Mouse (Mus musculus) cerebellum, adult (tissue): Measurements from ENCODE around the gene Gm8871.
"Not testable (repeated sequence)": the region's sequence is repeated elsewhere in the genome, so short reads cannot be mapped to it uniquely, and the experiment has no call there.

ENCODE experiments used
- ATAC-seq: cut with Nextera tagmentation; 2 replicates; pipeline ENCODE4 v1.9.2; 2017; ENCODE audit warnings: mild to moderate bottlenecking, moderate library complexity, mixed read lengths; ENCODE audit not compliant: insufficient number of reproducible peaks, low FRiP score, low TSS enrichment

Gm8871 gene

DNA sequence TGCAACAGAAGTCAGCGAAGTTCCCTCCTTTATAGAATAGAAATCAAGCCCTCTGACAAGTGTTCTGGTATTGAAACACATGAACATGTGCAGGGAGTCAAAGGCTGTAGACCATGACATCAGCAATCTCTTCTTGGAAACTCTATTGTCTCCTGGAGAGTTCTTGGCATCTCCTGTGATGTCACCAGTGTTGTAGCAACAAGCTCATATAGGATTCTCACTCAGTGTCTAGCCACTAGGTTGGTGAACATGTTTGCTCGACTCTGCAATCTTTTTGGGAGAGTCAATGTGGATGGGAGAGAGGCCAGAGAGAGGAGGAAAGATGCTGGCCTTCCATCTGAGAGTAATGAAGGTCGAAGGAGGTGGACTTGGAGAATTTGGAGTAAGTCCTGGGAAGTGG, at the start of gene Gm8871, which contains the start of gene Gm8857:
TSS of gene Gm8871 (plus strand) at position 301 of the 400 bp plus-strand sequence.
TSS of gene Gm8857 (plus strand) at position 303 of the 400 bp plus-strand sequence.
- not testable (repeated sequence) for ATAC-seq

DNA sequence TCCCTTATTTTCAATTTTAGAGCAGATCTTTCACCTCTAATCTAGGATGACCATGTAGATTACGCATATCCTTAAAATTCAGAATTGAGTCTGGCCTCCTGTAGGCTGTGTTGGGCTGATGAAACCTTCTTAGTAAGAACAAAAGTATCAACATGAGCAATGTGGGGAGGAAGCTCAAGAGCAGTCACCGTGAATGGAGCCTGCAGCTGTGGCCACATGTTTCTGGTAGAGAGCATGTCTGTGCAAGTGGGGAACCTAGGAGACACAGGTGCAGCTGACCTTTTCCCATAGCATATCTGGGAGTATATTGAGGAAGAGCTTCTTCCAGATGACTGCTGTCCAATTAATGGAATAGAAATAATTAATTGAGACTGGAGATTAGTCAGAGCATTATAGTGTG, 5.9 kb downstream of the Gm8871 start:
- ATAC-seq = not testable (repeated sequence)

DNA sequence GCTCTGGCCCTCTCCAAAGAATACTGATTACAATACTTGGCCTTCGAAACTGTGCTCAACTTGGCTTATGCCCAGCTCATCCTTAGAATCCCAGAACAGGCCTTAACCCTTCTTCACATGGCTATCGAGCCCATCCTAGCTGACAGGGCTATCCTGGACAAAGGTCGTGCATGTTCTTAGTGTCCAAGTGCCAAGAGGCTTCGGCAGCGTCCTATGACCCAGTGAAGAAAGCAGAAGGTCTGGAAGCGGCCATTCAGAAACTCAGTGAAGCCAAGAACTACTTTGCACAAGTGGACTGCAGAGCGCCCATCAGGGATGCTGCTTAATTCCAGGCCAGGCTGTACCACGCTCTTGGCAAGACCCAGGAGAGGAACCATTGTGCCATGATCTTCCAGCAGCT, 10.5 kb downstream of the Gm8871 start:
- not testable (repeated sequence) for ATAC-seq
